Mouse (Mus musculus) ES-Bruce4 (cell line): Measurements from ENCODE around the gene Cntnap5c.

ENCODE experiments used
- CTCF ChIP-seq: IDR thresholded peaks from one replicate; pipeline ENCODE4 v1.8.1; 2011; ENCODE audit warnings: low read depth, low read length
- POLR2A ChIP-seq: IDR thresholded peaks from one replicate; pipeline ENCODE4 v1.8.1; 2011; ENCODE audit warnings: low read length; ENCODE audit not compliant: insufficient read depth

GRCm38 (mm10) chr17:58437443-58437842 lies 668.1 kb downstream of the Cntnap5c start:
- TF ChIP-seq CTCF = no peak
- TF ChIP-seq POLR2A = no peak
